In the genomic region with DNA sequence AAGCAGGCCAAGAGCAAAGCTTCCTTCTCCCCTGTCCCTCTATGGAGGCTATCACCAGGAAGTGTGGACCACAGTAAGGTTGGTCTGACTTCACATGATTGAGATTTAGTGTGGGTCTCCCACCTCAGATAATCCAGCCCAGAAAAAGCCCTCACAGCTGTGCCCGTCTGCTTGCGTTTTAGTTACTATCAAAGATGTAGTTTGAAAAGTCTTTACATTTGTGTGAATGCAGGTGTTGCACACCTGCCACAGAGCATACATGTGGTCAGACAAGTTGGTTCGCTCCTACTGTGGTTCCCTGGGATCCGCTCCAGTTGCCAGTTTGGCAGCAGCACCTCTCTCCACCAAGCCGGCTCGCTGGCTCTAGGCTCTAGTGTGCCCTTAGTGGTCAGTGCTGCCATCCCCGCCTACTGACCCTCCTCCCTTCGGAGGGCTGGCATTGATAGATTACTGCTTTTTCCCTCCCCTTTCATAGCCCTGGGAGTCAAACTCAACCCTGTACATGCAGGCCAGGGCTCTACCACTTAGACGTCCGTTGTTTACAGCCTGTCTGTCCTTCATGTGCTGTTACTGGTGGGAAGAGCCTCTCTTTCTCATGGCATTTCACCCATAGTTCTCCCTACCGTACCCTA, we compare ENCODE assay signal across 8 mouse cellular contexts. TPM values are rescaled to one million over a fixed set of nuclear protein-coding genes. Genes with fewer than 3 reads are reported as not detected.
A peak's percentile ranks its signal among the peaks of the same experiment; 100 is the strongest.
DNase-seq lines count a peak whose midpoint lies in the region; ATAC-seq and TF ChIP-seq lines count a peak whose summit lies in the region.
"Had no signal": no experiment of that assay in that cellular context is flagged by ENCODE, and none has a peak within 500 bp of the region (broad histone marks: within the 10 kb centered on the region; RNA-seq: fewer than 3 reads in every experiment).

No protein-coding gene starts in this region.

- no peaks in the 10 kb centered on the region for H3K27me3 ChIP-seq in spleen, adult 2 months (ENCODE audit: control insufficient read depth, insufficient read depth, low read length)
- H3K27me3 ChIP-seq in liver, embryonic 15.5 days, result no peaks in the 10 kb centered on the region

- WGBS in spleen, adult 2 months, result 72% methylated on average over 11 of the region's 11 CpGs
- WGBS in liver, embryonic 15.5 days (ENCODE audit: insufficient replicate concordance), result 52% methylated on average over 11 of the region's 11 CpGs

- ATAC-seq in liver, embryonic 15.5 days (ENCODE audit: insufficient read depth), result no peak

- H3K36me3 ChIP-seq in spleen, adult 2 months (ENCODE audit: control insufficient read depth, insufficient read depth, low read length), result peaks cover 19% of the 10 kb centered on the region
- H3K36me3 ChIP-seq in liver, embryonic 15.5 days (replicated peaks), result peaks cover 53% of the 10 kb centered on the region

- no peaks in the 10 kb centered on the region for H3K4me1 ChIP-seq in spleen, adult 2 months (ENCODE audit: control insufficient read depth, insufficient read depth, insufficient read length)
- H3K4me1 ChIP-seq in liver, embryonic 15.5 days (replicated peaks), result peaks cover 20% of the 10 kb centered on the region

- H3K9ac ChIP-seq in liver, embryonic 15.5 days, result no peak overlapping the region

- H3K4me3 ChIP-seq in spleen, adult 2 months (ENCODE audit: extremely low read depth, insufficient read depth, insufficient read length), result no peak overlapping the region
- H3K4me3 ChIP-seq in liver, embryonic 15.5 days (replicated peaks), result no peak overlapping the region
- H3K4me3 ChIP-seq: heart, adult 2 months had no signal

- no peaks in the 10 kb centered on the region for H3K9me3 ChIP-seq in liver, embryonic 15.5 days (replicated peaks)

- peak overlapping the region; percentile 32; the same call in 1 of the 2 replicates for H3K27ac ChIP-seq in spleen, adult 2 months (ENCODE audit: insufficient read depth, low read length)
- H3K27ac ChIP-seq in liver, embryonic 15.5 days (replicated peaks), result 0 out of 2 replicates have a peak overlapping the region, but pooled peaks have one; percentile 20
- H3K27ac ChIP-seq: heart, adult 2 months had no signal

- no peak for TF ChIP-seq CTCF in spleen, adult 2 months (IDR thresholded peaks at IDR 0.05; ENCODE audit: extremely low read depth, insufficient read depth, insufficient read length, insufficient replicate concordance)

- no peak overlapping the region for H3K4me2 ChIP-seq in liver, embryonic 15.5 days

- DNase-seq in spleen, adult 2 months (ENCODE audit: low read depth in 1 of 2, low spot score in 2 of 2), result no peak
- no peak for DNase-seq in spleen, postnatal 14 days (ENCODE audit: low spot score in 2 of 2)
- DNase-seq in heart, postnatal 4 days, result peak; percentile 42
- peak; percentile 12 to 31 for DNase-seq in thymus, adult 18-20 months
- DNase-seq in left cerebral cortex, adult 9 months (ENCODE audit: low spot score in 2 of 2), result no peak
- no peak for DNase-seq in urinary bladder, adult 2 months (ENCODE audit: low spot score)

- no peak for TF ChIP-seq POLR2A in spleen, adult 2 months (IDR thresholded peaks at IDR 0.05; ENCODE audit: low read depth, low read length)

RNA-seq across cellular contexts. Expression of a gene that starts 25.4 kb away (rescaled TPM):
- 18.3 and 23.3 TPM in 2 replicates for polyA plus RNA-seq in spleen, adult 2 months (2012; rRNA removed)
- 10 to 100 TPM; 26.0 to 27.4 TPM for total RNA-seq in heart, postnatal 4 days (2021)
- 5.6 and 7.1 TPM in 2 replicates for polyA plus RNA-seq in liver, embryonic 15.5 days (2015; fragmentation: Nextera tagmentation; extraction: Ambion mirVana)
- polyA plus RNA-seq in urinary bladder, adult 2 months (2012; rRNA removed), result 7.5 and 10.4 TPM in 2 replicates

Comparison
In these comparisons a context has a peak if more than half of its experiments do, and no peak if none do; other contexts are left out.
1. DNase-seq: peak in heart, postnatal 4 days (single experiment) and thymus, adult 18-20 months (2 of 2); none in spleen, adult 2 months (0 of 2), spleen, postnatal 14 days (0 of 2), left cerebral cortex, adult 9 months (0 of 2) and urinary bladder, adult 2 months (single experiment).